Mouse (Mus musculus): ENCODE measurements at regions not wholly inside any gene's neighbourhood (a gene's known extent, or its start where the extent isn't known, plus 50 kb on each side); places are given as distances from the start of the nearest gene placed in this dataset.

GRCm38 (mm10) chr2:72781369-72782275, 198.6 kb downstream of the Sp3 start:
- 35% methylated on average over 15 of the region's 15 CpGs for WGBS
- peak overlapping the region; percentile 73 for H3K27ac ChIP-seq
- DNase-seq (ENCODE audit: low spot score): peak; percentile 49
- no peak overlapping the region for H3K4me3 ChIP-seq (replicated peaks; ENCODE audit: low read length)
- H3K9ac ChIP-seq: no peak overlapping the region
- peak overlapping the region; percentile 10; the same call in 1 of the 2 replicates for H3K4me2 ChIP-seq (replicated peaks)
- H3K36me3 ChIP-seq (replicated peaks; ENCODE audit: control insufficient read depth, insufficient read depth): no peaks in the 10 kb centered on the region
- H3K4me1 ChIP-seq (replicated peaks; ENCODE audit: control insufficient read depth, insufficient read depth, low read length): peaks cover 15% of the 10 kb centered on the region
- H3K9me3 ChIP-seq (ENCODE audit: control insufficient read depth, low read length): no peaks in the 10 kb centered on the region
- H3K27me3 ChIP-seq (ENCODE audit: control insufficient read depth, insufficient read depth, low read length): no peaks in the 10 kb centered on the region
- ATAC-seq (ENCODE audit: low FRiP score): peak; percentile 82

GRCm38 (mm10) chr2:72782355-72782754, 197.9 kb downstream of the Sp3 start:
- Histone ChIP-seq H3K4me2 (replicated peaks) (no peak overlapping the region), H3K9me3 (ENCODE audit: control insufficient read depth, low read length) (no peaks in the 10 kb centered on the region), H3K27me3 (ENCODE audit: control insufficient read depth, insufficient read depth, low read length) (no peaks in the 10 kb centered on the region), H3K4me3 (replicated peaks; ENCODE audit: low read length) (no peak overlapping the region), H3K4me1 (replicated peaks; ENCODE audit: control insufficient read depth, insufficient read depth, low read length) (peaks cover 15% of the 10 kb centered on the region), H3K9ac (no peak overlapping the region), H3K36me3 (replicated peaks; ENCODE audit: control insufficient read depth, insufficient read depth) (no peaks in the 10 kb centered on the region), H3K27ac (no peak overlapping the region)
- no peak for ATAC-seq (ENCODE audit: low FRiP score)
- 55% methylated on average over 7 of the region's 7 CpGs for WGBS
- no peak for DNase-seq (ENCODE audit: low spot score)

GRCm38 (mm10) chr2:72785365-72786043, 194.7 kb downstream of the Sp3 start:
- peaks cover 15% of the 10 kb centered on the region for H3K4me1 ChIP-seq (replicated peaks; ENCODE audit: control insufficient read depth, insufficient read depth, low read length)
- DNase-seq (ENCODE audit: low spot score) (no peak), ATAC-seq (ENCODE audit: low FRiP score) (no peak)
- no peak overlapping the region for H3K4me3 ChIP-seq (replicated peaks; ENCODE audit: low read length)
- no peaks in the 10 kb centered on the region for H3K9me3 ChIP-seq (ENCODE audit: control insufficient read depth, low read length)
- no peak overlapping the region for H3K9ac ChIP-seq
- H3K4me2 ChIP-seq (replicated peaks): no peak overlapping the region
- H3K27ac ChIP-seq: no peak overlapping the region
- H3K27me3 ChIP-seq (ENCODE audit: control insufficient read depth, insufficient read depth, low read length): no peaks in the 10 kb centered on the region
- 86% methylated on average over 8 of the region's 8 CpGs for WGBS
- no peaks in the 10 kb centered on the region for H3K36me3 ChIP-seq (replicated peaks; ENCODE audit: control insufficient read depth, insufficient read depth)

GRCm38 (mm10) chr2:72786044-72786737, 194.1 kb downstream of the Sp3 start:
- Histone ChIP-seq H3K27me3 (ENCODE audit: control insufficient read depth, insufficient read depth, low read length) (no peaks in the 10 kb centered on the region), H3K27ac (no peak overlapping the region), H3K36me3 (replicated peaks; ENCODE audit: control insufficient read depth, insufficient read depth) (no peaks in the 10 kb centered on the region), H3K9me3 (ENCODE audit: control insufficient read depth, low read length) (no peaks in the 10 kb centered on the region), H3K9ac (no peak overlapping the region), H3K4me1 (replicated peaks; ENCODE audit: control insufficient read depth, insufficient read depth, low read length) (peaks cover 15% of the 10 kb centered on the region), H3K4me2 (replicated peaks) (no peak overlapping the region), H3K4me3 (replicated peaks; ENCODE audit: low read length) (no peak overlapping the region)
- no peak for ATAC-seq (ENCODE audit: low FRiP score)
- 48% methylated on average over 5 of the region's 5 CpGs for WGBS
- no peak for DNase-seq (ENCODE audit: low spot score)

GRCm38 (mm10) chr2:72787616-72788015, 192.6 kb downstream of the Sp3 start:
- no peak overlapping the region for H3K4me3 ChIP-seq (replicated peaks; ENCODE audit: low read length)
- H3K9ac ChIP-seq: no peak overlapping the region
- no peak for ATAC-seq (ENCODE audit: low FRiP score)
- DNase-seq (ENCODE audit: low spot score): no peak
- H3K4me2 ChIP-seq (replicated peaks): no peak overlapping the region
- no peaks in the 10 kb centered on the region for H3K36me3 ChIP-seq (replicated peaks; ENCODE audit: control insufficient read depth, insufficient read depth)
- no peaks in the 10 kb centered on the region for H3K9me3 ChIP-seq (ENCODE audit: control insufficient read depth, low read length)
- WGBS: 69% methylated on average over 3 of the region's 3 CpGs
- peaks cover 1% of the 10 kb centered on the region; the same call in 1 of the 2 replicates for H3K4me1 ChIP-seq (replicated peaks; ENCODE audit: control insufficient read depth, insufficient read depth, low read length)
- H3K27ac ChIP-seq: no peak overlapping the region
- H3K27me3 ChIP-seq (ENCODE audit: control insufficient read depth, insufficient read depth, low read length): no peaks in the 10 kb centered on the region

GRCm38 (mm10) chr2:72791496-72791895, 188.8 kb downstream of the Sp3 start:
- H3K9me3 ChIP-seq (ENCODE audit: control insufficient read depth, low read length): no peaks in the 10 kb centered on the region
- H3K9ac ChIP-seq: no peak overlapping the region
- DNase-seq (ENCODE audit: low spot score) (no peak), ATAC-seq (ENCODE audit: low FRiP score) (no peak)
- WGBS: 68% methylated on average over 3 of the region's 3 CpGs
- H3K4me3 ChIP-seq (replicated peaks; ENCODE audit: low read length): no peak overlapping the region
- H3K36me3 ChIP-seq (replicated peaks; ENCODE audit: control insufficient read depth, insufficient read depth): no peaks in the 10 kb centered on the region
- H3K4me2 ChIP-seq (replicated peaks): no peak overlapping the region
- no peak overlapping the region for H3K27ac ChIP-seq
- H3K4me1 ChIP-seq (replicated peaks; ENCODE audit: control insufficient read depth, insufficient read depth, low read length): no peaks in the 10 kb centered on the region
- no peaks in the 10 kb centered on the region for H3K27me3 ChIP-seq (ENCODE audit: control insufficient read depth, insufficient read depth, low read length)

- no peaks in the 10 kb centered on the region for H3K27me3 ChIP-seq (ENCODE audit: control insufficient read depth, insufficient read depth, low read length)
- no peaks in the 10 kb centered on the region for H3K4me1 ChIP-seq (replicated peaks; ENCODE audit: control insufficient read depth, insufficient read depth, low read length)
- H3K4me3 ChIP-seq (replicated peaks; ENCODE audit: low read length): no peak overlapping the region
- H3K27ac ChIP-seq: no peak overlapping the region
- ATAC-seq (ENCODE audit: low FRiP score) (no peak), DNase-seq (ENCODE audit: low spot score) (no peak)
- no peaks in the 10 kb centered on the region for H3K36me3 ChIP-seq (replicated peaks; ENCODE audit: control insufficient read depth, insufficient read depth)
- 80% methylated on average over 10 of the region's 10 CpGs for WGBS
- H3K4me2 ChIP-seq (replicated peaks): no peak overlapping the region
- no peak overlapping the region for H3K9ac ChIP-seq
- H3K9me3 ChIP-seq (ENCODE audit: control insufficient read depth, low read length): no peaks in the 10 kb centered on the region
These were observed 186.8 kb downstream of the Sp3 start for GRCm38 (mm10) chr2:72793424-72793823.

- H3K27ac ChIP-seq: no peak overlapping the region
- DNase-seq (ENCODE audit: low spot score): no peak
- ATAC-seq (ENCODE audit: low FRiP score): no peak
- 81% methylated on average over 4 of the region's 4 CpGs for WGBS
- H3K4me3 ChIP-seq (replicated peaks; ENCODE audit: low read length): no peak overlapping the region
- no peaks in the 10 kb centered on the region for H3K27me3 ChIP-seq (ENCODE audit: control insufficient read depth, insufficient read depth, low read length)
- no peaks in the 10 kb centered on the region for H3K36me3 ChIP-seq (replicated peaks; ENCODE audit: control insufficient read depth, insufficient read depth)
- no peak overlapping the region for H3K4me2 ChIP-seq (replicated peaks)
- no peaks in the 10 kb centered on the region for H3K9me3 ChIP-seq (ENCODE audit: control insufficient read depth, low read length)
- H3K9ac ChIP-seq: no peak overlapping the region
- H3K4me1 ChIP-seq (replicated peaks; ENCODE audit: control insufficient read depth, insufficient read depth, low read length): no peaks in the 10 kb centered on the region
These were observed 185.7 kb downstream of the Sp3 start for GRCm38 (mm10) chr2:72794501-72794900.
